Mouse (Mus musculus) forebrain, postnatal 0 days (tissue): ENCODE measurements at regions not wholly inside any gene's neighbourhood (a gene's known extent, or its start where the extent isn't known, plus 50 kb on each side); places are given as distances from the start of the nearest gene placed in this dataset.

Experiments used
- ATAC-seq: fragments of 200-750 bp; cut with Nextera tagmentation; 2 replicates; pipeline ENCODE4 v1.8.0; 2017; ENCODE audit warnings: mild to moderate bottlenecking, moderate library complexity
- DNase-seq: peaks from one replicate; pipeline ENCODE4 v3.0.0-alpha.2; 2015
- H3K27ac ChIP-seq: fragments of 300-500 bp; sonication (generic); 2 replicates; pipeline ENCODE4 v1.5.1; 2014; ENCODE audit warnings: low read depth, mild to moderate bottlenecking, antibody characterized with exemption, low read length, moderate library complexity, mixed read lengths
- H3K27me3 ChIP-seq: fragments of 300-500 bp; sonication (generic); 2 replicates; pipeline ENCODE4 v1.6.1; 2014; ENCODE audit warnings: mild to moderate bottlenecking, low read length, mixed read lengths; ENCODE audit not compliant: insufficient read depth
- H3K36me3 ChIP-seq: fragments of 300-500 bp; sonication (generic); 2 replicates; pipeline ENCODE4 v1.6.1; 2014; ENCODE audit warnings: mild to moderate bottlenecking, moderate library complexity; ENCODE audit not compliant: insufficient read depth
- H3K4me1 ChIP-seq: fragments of 300-500 bp; sonication (generic); 2 replicates; pipeline ENCODE4 v1.6.1; 2014; ENCODE audit warnings: antibody characterized with exemption; ENCODE audit not compliant: insufficient read depth
- H3K4me2 ChIP-seq: fragments of 300-500 bp; sonication (generic); 2 replicates; pipeline ENCODE4 v1.6.1; 2014; ENCODE audit warnings: low read depth, mild to moderate bottlenecking, moderate library complexity
- H3K4me3 ChIP-seq: fragments of 300-500 bp; sonication (generic); 2 replicates; pipeline ENCODE4 v1.5.1; 2014; ENCODE audit warnings: low read depth, low read length, mixed read lengths
- H3K9ac ChIP-seq: fragments of 300-500 bp; sonication (generic); 2 replicates; pipeline ENCODE4 v1.6.1; 2014; ENCODE audit warnings: mild to moderate bottlenecking
- H3K9me3 ChIP-seq: fragments of 300-500 bp; sonication (generic); 2 replicates; pipeline ENCODE4 v1.6.1; 2016; ENCODE audit warnings: low read length
- CTCF ChIP-seq: sonication (generic); IDR thresholded peaks from 2 replicates; pipeline ENCODE4 v1.5.1; 2016; ENCODE audit warnings: antibody characterized with exemption, control low read depth, low read depth
- WGBS: fragments of 180-500 bp; shearing (Covaris S2); extraction: QIAGEN DNeasy Blood & Tissue Kit; methylation state at CpG from one replicate; pipeline ENCODE4 v1.1.7; 2014; 5-methylcytosine and 5-hydroxymethylcytosine counted together

- Histone ChIP-seq H3K4me3 (no peak overlapping the region), H3K9ac (no peak overlapping the region), H3K36me3 (no peaks in the 10 kb centered on the region), H3K27ac (peak overlapping the region; percentile 76; the same call in 1 of the 2 replicates), H3K27me3 (no peaks in the 10 kb centered on the region), H3K4me1 (peaks cover 21% of the 10 kb centered on the region), H3K9me3 (no peaks in the 10 kb centered on the region), H3K4me2 (no peak overlapping the region)
- TF ChIP-seq CTCF: no peak
- ATAC-seq (no peak), DNase-seq (no peak)
- 67% methylated on average over 4 of the region's 4 CpGs for WGBS
Measured at GRCm38 (mm10) chr1:165046056-165046455, 110.7 kb upstream of the Xcl1 start.

- whole genome bisulfite sequencing: 52% methylated on average over 3 of the region's 3 CpGs
- H3K27me3 ChIP-seq: no peaks in the 10 kb centered on the region
- no peak overlapping the region for H3K9ac ChIP-seq
- ATAC-seq: no peak
- H3K4me1 ChIP-seq: peaks cover 21% of the 10 kb centered on the region
- no peak for DNase-seq
- peak overlapping the region; percentile 89; the same call in 1 of the 2 replicates for H3K27ac ChIP-seq
- no peaks in the 10 kb centered on the region for H3K9me3 ChIP-seq
- H3K36me3 ChIP-seq: no peaks in the 10 kb centered on the region
- H3K4me2 ChIP-seq: no peak overlapping the region
- no peak for TF ChIP-seq CTCF
- H3K4me3 ChIP-seq: no peak overlapping the region
Measured at GRCm38 (mm10) chr1:165043361-165043760, 108.0 kb upstream of the Xcl1 start.

- no peak overlapping the region for H3K4me2 ChIP-seq
- H3K4me1 ChIP-seq: peaks cover 21% of the 10 kb centered on the region
- H3K36me3 ChIP-seq: no peaks in the 10 kb centered on the region
- 25% methylated on average over 2 of the region's 2 CpGs for WGBS
- DNase-seq (peak; percentile 81), ATAC-seq (peak; percentile 96)
- TF ChIP-seq CTCF: no peak
- no peaks in the 10 kb centered on the region for H3K9me3 ChIP-seq
- H3K9ac ChIP-seq: no peak overlapping the region
- no peaks in the 10 kb centered on the region for H3K27me3 ChIP-seq
- no peak overlapping the region for H3K4me3 ChIP-seq
- peak overlapping the region; percentile 89 for H3K27ac ChIP-seq
Measured at GRCm38 (mm10) chr1:165042105-165042504, 106.8 kb upstream of the Xcl1 start.

- 52% methylated on average over 3 of the region's 3 CpGs for WGBS
- Histone ChIP-seq H3K4me1 (peaks cover under 1% of the 10 kb centered on the region; the same call in 1 of the 2 replicates), H3K9ac (no peak overlapping the region), H3K4me2 (no peak overlapping the region), H3K27me3 (no peaks in the 10 kb centered on the region), H3K27ac (no peak overlapping the region), H3K4me3 (no peak overlapping the region), H3K36me3 (no peaks in the 10 kb centered on the region), H3K9me3 (no peaks in the 10 kb centered on the region)
- no peak for TF ChIP-seq CTCF
- DNase-seq: no peak
- no peak for ATAC-seq
Measured at GRCm38 (mm10) chr1:165036631-165037030, 101.3 kb upstream of the Xcl1 start.

GRCm38 (mm10) chr1:165035618-165036017, 100.3 kb upstream of the Xcl1 start:
- DNase-seq (peak; percentile 50), ATAC-seq (peak; percentile 45; the same call in 1 of the 2 replicates)
- 94% methylated on average over 1 of the region's 1 CpGs for WGBS
- H3K36me3 ChIP-seq: no peaks in the 10 kb centered on the region
- H3K27me3 ChIP-seq: no peaks in the 10 kb centered on the region
- TF ChIP-seq CTCF: peak; percentile 51
- H3K9me3 ChIP-seq: no peaks in the 10 kb centered on the region
- H3K4me1 ChIP-seq: no peaks in the 10 kb centered on the region
- no peak overlapping the region for H3K4me3 ChIP-seq
- no peak overlapping the region for H3K9ac ChIP-seq
- no peak overlapping the region for H3K27ac ChIP-seq
- H3K4me2 ChIP-seq: no peak overlapping the region

GRCm38 (mm10) chr1:165020960-165021563, 85.7 kb upstream of the Xcl1 start:
- no peak overlapping the region for H3K4me3 ChIP-seq
- no peaks in the 10 kb centered on the region for H3K36me3 ChIP-seq
- no peak overlapping the region for H3K4me2 ChIP-seq
- 71% methylated on average over 10 of the region's 10 CpGs for WGBS
- ATAC-seq: no peak
- no peak overlapping the region for H3K27ac ChIP-seq
- H3K27me3 ChIP-seq: no peaks in the 10 kb centered on the region
- no peaks in the 10 kb centered on the region for H3K9me3 ChIP-seq
- no peak for TF ChIP-seq CTCF
- no peak for DNase-seq
- no peak overlapping the region for H3K9ac ChIP-seq
- H3K4me1 ChIP-seq: peaks cover 16% of the 10 kb centered on the region; the same call in 1 of the 2 replicates

GRCm38 (mm10) chr1:165018692-165019309, 83.5 kb upstream of the Xcl1 start:
- peak overlapping the region; percentile 80 for H3K27ac ChIP-seq

More at GRCm38 (mm10) chr1:165018692-165019309, 83.5 kb upstream of the Xcl1 start:
- Histone ChIP-seq H3K4me2 (peak overlapping the region; percentile 56), H3K4me3 (peak overlapping the region; percentile 32), H3K9me3 (no peaks in the 10 kb centered on the region), H3K9ac (peak overlapping the region; percentile 36; the same call in 1 of the 2 replicates), H3K27me3 (no peaks in the 10 kb centered on the region), H3K4me1 (peaks cover 16% of the 10 kb centered on the region; the same call in 1 of the 2 replicates), H3K36me3 (no peaks in the 10 kb centered on the region)
- WGBS: 12% methylated on average over 16 of the region's 16 CpGs
- ATAC-seq: peak; percentile 99
- TF ChIP-seq CTCF: peak; percentile 39
- peak; percentile 92 for DNase-seq
